In the genomic region with DNA sequence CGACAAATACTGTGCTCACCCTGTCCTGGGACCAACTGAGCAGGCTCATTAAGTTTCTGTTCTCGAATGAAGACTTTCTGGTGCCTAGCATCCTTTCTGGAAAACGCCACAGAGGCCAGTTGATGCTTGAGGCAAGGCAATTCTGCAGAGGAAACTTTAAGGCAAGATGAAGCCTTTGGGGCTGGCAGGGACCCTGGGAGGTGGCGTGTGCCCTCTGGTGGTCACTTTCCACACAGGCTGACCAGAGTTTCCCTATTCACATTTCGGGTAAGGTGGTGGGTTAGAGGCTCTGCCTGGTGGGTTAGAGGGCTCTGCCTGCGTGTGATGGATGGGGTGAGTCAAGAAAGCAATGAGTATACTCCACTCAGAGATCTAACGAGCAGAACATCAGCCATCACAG, we compare ENCODE assay signal across 8 mouse cellular contexts. TPM values are rescaled to one million over a fixed set of nuclear protein-coding genes. Genes with fewer than 3 reads are reported as not detected.
A peak's percentile ranks its signal among the peaks of the same experiment; 100 is the strongest.
DNase-seq lines count a peak whose midpoint lies in the region; ATAC-seq and TF ChIP-seq lines count a peak whose summit lies in the region.
"Had no signal": no experiment of that assay in that cellular context is flagged by ENCODE, and none has a peak within 500 bp of the region (broad histone marks: within the 10 kb centered on the region; RNA-seq: fewer than 3 reads in every experiment).

No protein-coding gene starts in this region.

- TF ChIP-seq POLR2A in lung, adult 2 months (IDR thresholded peaks at IDR 0.05; ENCODE audit: borderline replicate concordance, extremely low read depth, low read depth, low read length), result no peak

- TF ChIP-seq CTCF in lung, adult 2 months (IDR thresholded peaks at IDR 0.05; ENCODE audit: insufficient read depth, low read length), result peak; percentile 92

- H3K27ac ChIP-seq in midbrain, embryonic 10.5 days (replicated peaks), result peak overlapping the region; percentile 63
- no peak overlapping the region for H3K27ac ChIP-seq in midbrain, embryonic 15.5 days
- no peak overlapping the region for H3K27ac ChIP-seq in hindbrain, embryonic 12.5 days
- H3K27ac ChIP-seq: heart, embryonic 15.5 days had no signal

- no peaks in the 10 kb centered on the region for H3K27me3 ChIP-seq in midbrain, embryonic 10.5 days (ENCODE audit: low read depth, poor library complexity, severe bottlenecking)
- no peaks in the 10 kb centered on the region for H3K27me3 ChIP-seq in midbrain, embryonic 15.5 days (replicated peaks)
- H3K27me3 ChIP-seq in hindbrain, embryonic 12.5 days, result 0 out of 2 replicates have a peak, but pooled peaks cover 3% of the 10 kb centered on the region
- H3K27me3 ChIP-seq: heart, embryonic 15.5 days had no signal

- H3K9ac ChIP-seq in midbrain, embryonic 15.5 days, result no peak overlapping the region
- no peak overlapping the region for H3K9ac ChIP-seq in hindbrain, embryonic 12.5 days
- H3K9ac ChIP-seq: heart, embryonic 15.5 days had no signal

- H3K4me3 ChIP-seq in midbrain, embryonic 10.5 days, result no peak overlapping the region
- no peak overlapping the region for H3K4me3 ChIP-seq in midbrain, embryonic 15.5 days
- H3K4me3 ChIP-seq in hindbrain, embryonic 12.5 days, result no peak overlapping the region
- H3K4me3 ChIP-seq in lung, adult 2 months (replicated peaks; ENCODE audit: extremely low read depth, low read depth, low read length), result no peak overlapping the region
- H3K4me3 ChIP-seq: heart, embryonic 15.5 days had no signal

- H3K4me2 ChIP-seq in midbrain, embryonic 15.5 days, result no peak overlapping the region
- H3K4me2 ChIP-seq in hindbrain, embryonic 12.5 days (replicated peaks), result no peak overlapping the region
- H3K4me2 ChIP-seq: heart, embryonic 15.5 days had no signal

- H3K9me3 ChIP-seq in midbrain, embryonic 10.5 days (replicated peaks), result no peaks in the 10 kb centered on the region
- no peaks in the 10 kb centered on the region for H3K9me3 ChIP-seq in midbrain, embryonic 15.5 days
- H3K9me3 ChIP-seq in hindbrain, embryonic 12.5 days (replicated peaks), result no peaks in the 10 kb centered on the region
- H3K9me3 ChIP-seq: heart, embryonic 15.5 days had no signal

- peak; percentile 76 for DNase-seq in midbrain, embryonic 10.5 days (ENCODE audit: low spot score)
- peak; percentile 83 for DNase-seq in NIH3T3 (ENCODE audit: low read depth)
- peak; percentile 86 for DNase-seq in embryo, embryonic 10 days (ENCODE audit: low spot score)
- no peak for DNase-seq in lung, adult 2 months
- peak; percentile 47 for DNase-seq in skeletal muscle tissue, adult 2 months (ENCODE audit: low read depth, low spot score)

- 28% methylated on average over 7 of the region's 7 CpGs for WGBS in midbrain, embryonic 10.5 days
- 21% methylated on average over 7 of the region's 7 CpGs for WGBS in midbrain, embryonic 15.5 days
- 22% methylated on average over 7 of the region's 7 CpGs for WGBS in hindbrain, embryonic 12.5 days
- WGBS in lung, adult 2 months, result 20% methylated on average over 7 of the region's 7 CpGs

- H3K36me3 ChIP-seq in midbrain, embryonic 10.5 days, result no peaks in the 10 kb centered on the region
- no peaks in the 10 kb centered on the region for H3K36me3 ChIP-seq in midbrain, embryonic 15.5 days (replicated peaks)
- no peaks in the 10 kb centered on the region for H3K36me3 ChIP-seq in hindbrain, embryonic 12.5 days
- H3K36me3 ChIP-seq: heart, embryonic 15.5 days had no signal

- ATAC-seq in midbrain, embryonic 15.5 days (replicated peaks), result no peak
- ATAC-seq in hindbrain, embryonic 12.5 days (ENCODE audit: low FRiP score), result 0 out of 2 replicates have a peak, but pooled peaks have one; percentile 30

- H3K4me1 ChIP-seq in midbrain, embryonic 10.5 days, result peaks cover 17% of the 10 kb centered on the region
- no peaks in the 10 kb centered on the region for H3K4me1 ChIP-seq in midbrain, embryonic 15.5 days
- peaks cover 8% of the 10 kb centered on the region; the same call in 1 of the 2 replicates for H3K4me1 ChIP-seq in hindbrain, embryonic 12.5 days
- no peaks in the 10 kb centered on the region for H3K4me1 ChIP-seq in lung, adult 2 months (ENCODE audit: control insufficient read depth, insufficient read depth, low read length)

RNA-seq across cellular contexts. Expression of a gene that starts 28.7 kb away (rescaled TPM):
- polyA plus RNA-seq in midbrain, embryonic 10.5 days (2016; fragmentation: Nextera tagmentation; extraction: Ambion mirVana), result 127 and 141 TPM in 2 replicates
- polyA plus RNA-seq in midbrain, embryonic 15.5 days (2015; fragmentation: Nextera tagmentation; extraction: Ambion mirVana), result 37.1 and 41.4 TPM in 2 replicates
- 87.2 and 92.3 TPM in 2 replicates for polyA plus RNA-seq in hindbrain, embryonic 12.5 days (2016; fragmentation: Nextera tagmentation; extraction: Ambion mirVana)
- 261 and 286 TPM in 2 replicates for polyA plus RNA-seq in lung, adult 2 months (2012; rRNA removed)
